Mouse (Mus musculus) stomach, postnatal 0 days (tissue): ENCODE results near the gene Rpl7l1. TPM values are rescaled to one million over a fixed set of nuclear protein-coding genes. Genes with fewer than 3 reads are reported as not detected.
"Not testable (repeated sequence)": the region's sequence is repeated elsewhere in the genome, so short reads cannot be mapped to it uniquely, and the experiment has no call there.

Experiments
- ATAC-seq: fragments of 200-750 bp; cut with Nextera tagmentation; 2 replicates; pipeline ENCODE4 v1.8.0; 2017; ENCODE audit not compliant: low FRiP score, low TSS enrichment
- DNase-seq: peaks from one replicate; pipeline ENCODE4 v3.0.0-alpha.2; 2016; ENCODE audit warnings: low spot score
- H3K27ac ChIP-seq: fragments of 300-500 bp; sonication (generic); replicated peaks from 2 replicates; pipeline ENCODE4 v1.5.1; 2014; ENCODE audit warnings: mild to moderate bottlenecking, control low read depth
- H3K27me3 ChIP-seq: fragments of 300-500 bp; sonication (generic); 2 replicates; pipeline ENCODE4 v1.6.1; 2014; ENCODE audit warnings: low read length; ENCODE audit not compliant: control insufficient read depth, insufficient read depth
- H3K36me3 ChIP-seq: fragments of 300-500 bp; sonication (generic); 2 replicates; pipeline ENCODE4 v1.6.1; 2014; ENCODE audit warnings: low read length, mixed read lengths; ENCODE audit not compliant: control insufficient read depth, insufficient read depth
- H3K4me1 ChIP-seq: fragments of 300-500 bp; sonication (generic); replicated peaks from 2 replicates; pipeline ENCODE4 v1.6.1; 2014; ENCODE audit warnings: antibody characterized with exemption; ENCODE audit not compliant: control insufficient read depth, insufficient read depth
- H3K4me2 ChIP-seq: fragments of 300-500 bp; sonication (generic); replicated peaks from 2 replicates; pipeline ENCODE4 v1.6.1; 2014; ENCODE audit warnings: low read depth, mild to moderate bottlenecking, control low read depth, moderate library complexity
- H3K4me3 ChIP-seq: fragments of 300-500 bp; sonication (generic); 2 replicates; pipeline ENCODE4 v1.5.1; 2014; ENCODE audit warnings: low read depth, low read length, control low read depth
- H3K9ac ChIP-seq: fragments of 300-500 bp; sonication (generic); 2 replicates; pipeline ENCODE4 v1.6.1; 2014; ENCODE audit warnings: mild to moderate bottlenecking, low read length, control low read depth, mixed read lengths
- H3K9me3 ChIP-seq: fragments of 300-500 bp; sonication (generic); 2 replicates; pipeline ENCODE4 v1.6.1; 2016; ENCODE audit warnings: low read length; ENCODE audit not compliant: control insufficient read depth
- CTCF ChIP-seq: IDR thresholded peaks from 2 replicates; pipeline ENCODE4 v1.5.1; 2016; ENCODE audit warnings: antibody characterized with exemption, low read depth, mild to moderate bottlenecking, moderate library complexity
- EP300 ChIP-seq: optimal IDR thresholded peaks from 2 replicates; pipeline ENCODE3; 2016; ENCODE audit warnings: antibody characterized with exemption
- WGBS: fragments of 180-500 bp; shearing (Covaris S2); extraction: QIAGEN DNeasy Blood & Tissue Kit; methylation state at CpG from one replicate; pipeline ENCODE4 v1.1.7; 2014; 5-methylcytosine and 5-hydroxymethylcytosine counted together
- polyA plus RNA-seq: library from polyadenylated mRNA; unstranded; fragments of >200 nt; fragmentation: Nextera tagmentation; extraction: Ambion mirVana; gene quantifications from 2 replicates; pipeline ENCODE4 v1.2.1, GENCODE M21; 2015

Rpl7l1 gene
- polyA plus RNA-seq, 1 experiment from 2014 or later = 95.0 TPM

- no peak overlapping the region for H3K27ac ChIP-seq
- H3K4me3 ChIP-seq = no peak overlapping the region
- no peak for DNase-seq
- H3K27me3 ChIP-seq = no peaks in the 10 kb centered on the region
- H3K36me3 ChIP-seq = no peaks in the 10 kb centered on the region
- no peak overlapping the region for H3K4me2 ChIP-seq
- TF ChIP-seq EP300 (no peak), CTCF (no peak; the same call in 1 of the 2 replicates)
- no peak overlapping the region for H3K9ac ChIP-seq
- WGBS = 93% methylated on average over 2 of the region's 2 CpGs
- H3K9me3 ChIP-seq = no peaks in the 10 kb centered on the region
- ATAC-seq = peak; percentile 53; the same call in 1 of the 2 replicates
- H3K4me1 ChIP-seq = no peaks in the 10 kb centered on the region
Measured at GRCm38 (mm10) chr17:46792963-46793362, 10.5 kb upstream of the Rpl7l1 start.

DNA sequence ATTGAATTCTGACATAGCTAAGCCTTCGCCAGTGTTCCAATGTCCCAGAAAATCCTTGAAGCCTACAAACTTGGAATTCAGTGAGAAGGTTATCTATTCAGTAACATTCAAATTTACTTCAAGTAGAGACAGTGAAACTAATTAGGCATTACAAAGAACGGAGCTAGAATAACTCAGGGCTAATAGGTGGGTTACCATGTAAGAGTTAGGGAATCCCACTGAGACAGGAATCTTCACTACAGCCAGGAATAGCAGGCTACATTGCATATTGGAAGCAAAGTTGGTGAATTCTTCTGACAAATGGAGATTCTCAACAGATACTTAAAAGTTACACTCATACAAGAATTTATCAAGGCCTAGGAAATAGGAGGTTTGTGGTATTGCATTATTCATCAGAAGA, 5.5 kb upstream of the Rpl7l1 start:
- not testable (repeated sequence) for H3K27me3 ChIP-seq, H3K4me2 ChIP-seq, H3K9me3 ChIP-seq, H3K4me3 ChIP-seq, ATAC-seq, DNase-seq, H3K27ac ChIP-seq, H3K9ac ChIP-seq, H3K4me1 ChIP-seq, H3K36me3 ChIP-seq
- WGBS = 70% methylated on average over 2 of the region's 2 CpGs

GRCm38 (mm10) chr17:46786952-46787351, 4.5 kb upstream of the Rpl7l1 start:
- ATAC-seq = no peak
- Histone ChIP-seq H3K27ac (no peak overlapping the region), H3K36me3 (no peaks in the 10 kb centered on the region), H3K27me3 (no peaks in the 10 kb centered on the region), H3K4me3 (no peak overlapping the region), H3K9me3 (no peaks in the 10 kb centered on the region), H3K9ac (no peak overlapping the region), H3K4me1 (no peaks in the 10 kb centered on the region), H3K4me2 (no peak overlapping the region)
- 88% methylated on average over 5 of the region's 5 CpGs for WGBS
- TF ChIP-seq CTCF = no peak
- no peak for TF ChIP-seq EP300
- DNase-seq = no peak

DNA sequence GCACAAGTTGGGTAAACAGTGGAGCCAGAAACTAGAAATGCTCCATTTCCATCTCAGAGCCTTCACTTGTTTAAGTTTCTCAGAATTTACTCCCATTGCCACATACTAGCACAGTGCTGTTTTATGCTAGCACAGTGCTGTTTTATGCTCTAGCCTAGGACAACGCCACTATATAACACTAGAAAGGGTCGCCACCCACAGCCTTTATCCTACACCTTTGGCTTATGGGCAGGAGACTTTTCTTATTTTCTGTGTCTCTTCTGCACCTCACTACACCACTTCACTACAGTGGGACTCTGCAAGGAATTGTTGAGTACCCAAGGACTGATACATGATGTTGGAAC, 722 bp upstream of the Rpl7l1 start:
- no peaks in the 10 kb centered on the region for H3K27me3 ChIP-seq
- no peaks in the 10 kb centered on the region for H3K4me1 ChIP-seq
- peak overlapping the region; percentile 92 for H3K27ac ChIP-seq
- H3K9ac ChIP-seq = no peak overlapping the region
- WGBS = 85% methylated on average over 2 of the region's 2 CpGs
- peak overlapping the region; percentile 53; the same call in 1 of the 2 replicates for H3K4me2 ChIP-seq
- DNase-seq (no peak), ATAC-seq (no peak)
- no peak for TF ChIP-seq CTCF
- TF ChIP-seq EP300 = no peak
- H3K4me3 ChIP-seq = peak overlapping the region; percentile 70
- H3K9me3 ChIP-seq = no peaks in the 10 kb centered on the region
- H3K36me3 ChIP-seq = peaks cover 12% of the 10 kb centered on the region

- Histone ChIP-seq H3K4me3 (peak overlapping the region; percentile 70), H3K4me2 (peak overlapping the region; percentile 67), H3K9me3 (no peaks in the 10 kb centered on the region), H3K4me1 (no peaks in the 10 kb centered on the region), H3K27ac (peak overlapping the region; percentile 92), H3K9ac (peak overlapping the region; percentile 73), H3K36me3 (peaks cover 18% of the 10 kb centered on the region), H3K27me3 (no peaks in the 10 kb centered on the region)
- 1% methylated on average over 11 of the region's 11 CpGs for WGBS
- peak; percentile 3; the same call in 1 of the 2 replicates for ATAC-seq
- no peak for DNase-seq
- TF ChIP-seq CTCF (no peak), EP300 (no peak)
Measured at GRCm38 (mm10) chr17:46781876-46782275, 596 bp downstream of the Rpl7l1 start.

DNA sequence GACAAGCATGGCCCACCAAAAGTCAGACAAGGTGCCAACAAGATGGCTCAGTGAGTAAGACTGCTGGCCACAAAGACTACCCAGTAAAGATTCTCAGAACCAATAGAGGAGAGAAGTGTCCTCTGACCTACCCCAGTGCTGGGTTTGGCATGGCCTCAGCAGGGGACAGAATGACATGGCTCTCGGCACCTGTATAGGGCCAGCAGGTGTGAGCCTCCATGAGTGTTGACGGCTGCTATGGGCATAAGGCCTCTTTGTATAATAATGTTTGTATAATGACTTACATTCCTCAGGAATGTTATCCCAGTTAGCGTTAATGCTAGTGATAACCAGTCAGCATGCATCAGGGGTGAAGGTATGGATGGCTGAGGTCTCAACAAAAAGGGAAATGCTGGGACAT, 6.4 kb downstream of the Rpl7l1 start:
- TF ChIP-seq CTCF (no peak), EP300 (no peak)
- ATAC-seq = peak; percentile 64
- H3K4me3 ChIP-seq = no peak overlapping the region
- H3K9ac ChIP-seq = no peak overlapping the region
- no peak overlapping the region for H3K4me2 ChIP-seq
- no peaks in the 10 kb centered on the region for H3K27me3 ChIP-seq
- peaks cover 22% of the 10 kb centered on the region for H3K36me3 ChIP-seq
- DNase-seq = peak; percentile 55
- 41% methylated on average over 3 of the region's 3 CpGs for WGBS
- peak overlapping the region; percentile 64 for H3K27ac ChIP-seq
- no peaks in the 10 kb centered on the region; the same call in 1 of the 2 replicates for H3K4me1 ChIP-seq
- no peaks in the 10 kb centered on the region for H3K9me3 ChIP-seq
